In the genomic region with DNA sequence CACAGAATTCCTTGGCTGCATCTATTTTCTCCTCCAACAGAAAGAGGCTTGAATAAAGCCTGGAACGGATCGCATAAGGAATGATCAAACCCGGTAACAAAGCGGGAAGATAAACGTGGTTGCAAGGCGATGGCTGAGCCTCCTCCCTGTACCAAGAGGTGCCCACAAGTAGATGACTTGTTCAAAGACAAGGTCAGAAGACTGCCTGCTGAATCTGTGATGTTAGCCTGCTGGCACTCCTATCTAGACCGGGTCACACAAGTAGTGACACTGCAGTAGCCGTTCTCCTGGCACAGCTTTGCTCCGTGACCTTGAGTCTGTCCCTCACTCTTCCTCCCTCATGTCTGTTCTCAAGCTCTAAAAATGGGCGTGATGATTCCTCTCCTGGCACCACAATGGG, we compare ENCODE assay signal across 8 mouse cellular contexts. TPM values are rescaled to one million over a fixed set of nuclear protein-coding genes. Genes with fewer than 3 reads are reported as not detected.
DNase-seq lines count a peak whose midpoint lies in the region; ATAC-seq lines count a peak whose summit lies in the region.

No protein-coding gene starts in this region.

- peak overlapping the region; percentile 74 for H3K4me3 ChIP-seq in embryonic facial prominence, embryonic 13.5 days
- H3K4me3 ChIP-seq in hindbrain, embryonic 14.5 days (replicated peaks; ENCODE audit: low read length), result peak overlapping the region; percentile 93
- peak overlapping the region; percentile 76 for H3K4me3 ChIP-seq in neural tube, embryonic 11.5 days (ENCODE audit: low read depth, low read length)

- peak; percentile 64 for DNase-seq in cerebellum, adult 11-12 months
- DNase-seq in cerebellum, adult 11 months, result no peak
- peak; percentile 68 for DNase-seq in R1 (ENCODE audit: low read depth, low spot score)
- peak; percentile 65 for DNase-seq in hindbrain, embryonic 14.5 days (ENCODE audit: low spot score)
- peak; percentile 63 for DNase-seq in neural tube, embryonic 11.5 days (ENCODE audit: low spot score)
- no peak for DNase-seq in urinary bladder, postnatal 10 days (ENCODE audit: low spot score)
- DNase-seq in natural killer cell, adult 2 months (ENCODE audit: low spot score in 2 of 2), result no peak

- 22% methylated on average over 10 of the region's 10 CpGs for WGBS in embryonic facial prominence, embryonic 13.5 days
- 3% methylated on average over 10 of the region's 10 CpGs for WGBS in hindbrain, embryonic 14.5 days
- 20% methylated on average over 10 of the region's 10 CpGs for WGBS in neural tube, embryonic 11.5 days

- peaks cover 19% of the 10 kb centered on the region for H3K4me1 ChIP-seq in embryonic facial prominence, embryonic 13.5 days
- H3K4me1 ChIP-seq in hindbrain, embryonic 14.5 days (replicated peaks; ENCODE audit: control insufficient read depth, insufficient read depth, low read length), result peaks cover 48% of the 10 kb centered on the region
- H3K4me1 ChIP-seq in neural tube, embryonic 11.5 days (ENCODE audit: control insufficient read depth, insufficient read depth, low read length), result peaks cover 30% of the 10 kb centered on the region

- no peaks in the 10 kb centered on the region for H3K9me3 ChIP-seq in embryonic facial prominence, embryonic 13.5 days
- no peaks in the 10 kb centered on the region for H3K9me3 ChIP-seq in hindbrain, embryonic 14.5 days (ENCODE audit: control insufficient read depth, low read length)
- no peaks in the 10 kb centered on the region for H3K9me3 ChIP-seq in neural tube, embryonic 11.5 days (ENCODE audit: control insufficient read depth, low read length)

- peak overlapping the region; percentile 61 for H3K9ac ChIP-seq in embryonic facial prominence, embryonic 13.5 days
- H3K9ac ChIP-seq in hindbrain, embryonic 14.5 days, result peak overlapping the region; percentile 100
- H3K9ac ChIP-seq in neural tube, embryonic 11.5 days (ENCODE audit: low read length), result peak overlapping the region; percentile 89

- H3K27me3 ChIP-seq in embryonic facial prominence, embryonic 13.5 days, result no peaks in the 10 kb centered on the region
- H3K27me3 ChIP-seq in hindbrain, embryonic 14.5 days (ENCODE audit: control insufficient read depth, insufficient read depth, low read length), result no peaks in the 10 kb centered on the region
- no peaks in the 10 kb centered on the region for H3K27me3 ChIP-seq in neural tube, embryonic 11.5 days (ENCODE audit: control insufficient read depth, insufficient read depth, low read length)

- H3K36me3 ChIP-seq in embryonic facial prominence, embryonic 13.5 days, result no peaks in the 10 kb centered on the region
- peaks cover 17% of the 10 kb centered on the region for H3K36me3 ChIP-seq in hindbrain, embryonic 14.5 days (replicated peaks; ENCODE audit: control insufficient read depth, insufficient read depth)
- H3K36me3 ChIP-seq in neural tube, embryonic 11.5 days (ENCODE audit: control insufficient read depth, insufficient read depth, low read length), result no peaks in the 10 kb centered on the region

- H3K4me2 ChIP-seq in embryonic facial prominence, embryonic 13.5 days, result peak overlapping the region; percentile 88
- peak overlapping the region; percentile 97 for H3K4me2 ChIP-seq in hindbrain, embryonic 14.5 days (replicated peaks)
- peak overlapping the region; percentile 54 for H3K4me2 ChIP-seq in neural tube, embryonic 11.5 days (ENCODE audit: low read depth)

- ATAC-seq in embryonic facial prominence, embryonic 13.5 days (ENCODE audit: insufficient number of reproducible peaks, insufficient read depth, low FRiP score, low TSS enrichment, low read depth), result no peak
- no peak for ATAC-seq in hindbrain, embryonic 14.5 days (ENCODE audit: low FRiP score)
- ATAC-seq in neural tube, embryonic 11.5 days (ENCODE audit: insufficient read depth, low FRiP score, low TSS enrichment), result no peak

- peak overlapping the region; percentile 62 for H3K27ac ChIP-seq in embryonic facial prominence, embryonic 13.5 days
- peak overlapping the region; percentile 99 for H3K27ac ChIP-seq in hindbrain, embryonic 14.5 days
- H3K27ac ChIP-seq in neural tube, embryonic 11.5 days (ENCODE audit: low read depth, low read length), result peak overlapping the region; percentile 97

RNA-seq across cellular contexts. Expression of a gene that starts 2.4 kb away (rescaled TPM):
- polyA plus RNA-seq in embryonic facial prominence, embryonic 13.5 days (2015; fragmentation: Nextera tagmentation; extraction: Ambion mirVana), result 176 and 193 TPM in 2 replicates
- 2,185 and 2,283 TPM in 2 replicates for polyA plus RNA-seq in hindbrain, embryonic 14.5 days (2014; fragmentation: Nextera tagmentation; extraction: Ambion mirVana)
- 855 and 870 TPM in 2 replicates for polyA plus RNA-seq in neural tube, embryonic 11.5 days (2014; fragmentation: Nextera tagmentation; extraction: Ambion mirVana)

Comparison
In these comparisons a context has a peak if more than half of its experiments do, and no peak if none do; other contexts are left out.
1. DNase-seq: peak in cerebellum, adult 11-12 months (single experiment), R1 (single experiment), hindbrain, embryonic 14.5 days (single experiment) and neural tube, embryonic 11.5 days (single experiment); none in cerebellum, adult 11 months (single experiment), urinary bladder, postnatal 10 days (single experiment) and natural killer cell, adult 2 months (0 of 2).
2. Peak in every context shown above with its lines, with median percentiles within 50 percentile points of each other: H3K27ac ChIP-seq, H3K4me2 ChIP-seq, H3K4me3 ChIP-seq and H3K9ac ChIP-seq.